Mouse (Mus musculus) skeletal muscle tissue, adult 2 months (tissue): ENCODE results near the gene Dcst2.

Experiments used
- DNase-seq: peaks from one replicate; pipeline ENCODE4 v3.0.0-alpha.2; 2012; ENCODE audit warnings: low read depth, low spot score

Gene Dcst2

DNA sequence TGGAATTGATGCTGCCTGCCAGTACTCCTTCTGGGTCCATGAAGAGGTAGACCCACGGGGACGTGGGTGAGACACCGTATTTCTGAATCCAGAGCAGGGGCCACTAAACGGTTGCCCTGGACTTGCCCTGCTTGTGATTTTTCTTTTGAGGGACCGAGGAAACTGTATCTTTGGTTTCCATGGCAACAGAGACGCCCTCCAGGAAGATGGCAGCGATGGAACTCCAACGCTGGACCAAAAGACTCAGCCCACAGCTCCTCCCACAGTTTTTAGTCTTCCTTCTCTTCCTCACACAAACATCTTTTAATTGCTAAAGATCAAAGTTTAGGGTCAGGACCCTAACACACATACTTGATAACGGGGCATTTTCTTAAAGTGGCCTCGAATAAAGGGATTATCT lies 29.8 kb upstream of the Dcst2 start:
- DNase-seq = no peak

DNA sequence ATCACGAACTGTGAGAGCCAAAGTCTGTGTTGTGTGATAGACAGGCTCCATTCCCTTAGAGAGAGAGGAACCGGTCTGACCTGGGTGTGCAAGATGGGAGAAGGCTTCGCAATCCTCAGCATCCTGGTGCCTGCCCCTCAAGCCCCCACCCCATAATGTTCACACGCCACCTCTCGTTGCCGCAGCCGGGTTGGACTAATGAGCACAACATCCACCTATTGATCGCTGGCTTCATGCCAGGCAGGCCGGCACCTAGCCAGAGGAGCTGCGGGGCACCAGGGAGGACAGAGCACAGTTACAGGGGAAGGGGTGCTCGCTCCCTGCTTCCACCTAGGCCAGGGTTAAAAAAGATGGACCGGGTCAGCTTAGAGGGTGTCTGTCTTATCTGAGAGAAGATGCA lies 29.3 kb upstream of the Dcst2 start:
- DNase-seq = no peak

DNA sequence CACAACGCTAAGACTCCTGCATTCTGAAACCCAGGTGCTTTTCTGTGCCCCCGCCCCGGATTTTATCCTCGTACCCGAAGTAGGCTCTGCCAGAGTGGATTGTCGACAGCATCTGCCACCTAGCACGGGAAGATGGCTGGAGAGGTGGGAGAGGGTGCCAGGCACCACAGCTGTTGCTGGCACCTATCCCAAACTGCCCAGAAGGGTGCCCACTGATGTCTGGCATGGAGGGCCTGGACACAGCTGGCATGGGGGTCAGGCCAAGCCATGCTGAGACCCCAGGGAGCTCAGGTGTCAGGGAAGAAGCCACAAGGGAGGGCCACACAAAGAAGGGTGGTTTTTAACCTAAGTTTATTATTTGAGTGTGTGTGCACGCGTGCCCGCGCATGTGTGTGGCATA lies 28.7 kb upstream of the Dcst2 start:
- no peak for DNase-seq

DNA sequence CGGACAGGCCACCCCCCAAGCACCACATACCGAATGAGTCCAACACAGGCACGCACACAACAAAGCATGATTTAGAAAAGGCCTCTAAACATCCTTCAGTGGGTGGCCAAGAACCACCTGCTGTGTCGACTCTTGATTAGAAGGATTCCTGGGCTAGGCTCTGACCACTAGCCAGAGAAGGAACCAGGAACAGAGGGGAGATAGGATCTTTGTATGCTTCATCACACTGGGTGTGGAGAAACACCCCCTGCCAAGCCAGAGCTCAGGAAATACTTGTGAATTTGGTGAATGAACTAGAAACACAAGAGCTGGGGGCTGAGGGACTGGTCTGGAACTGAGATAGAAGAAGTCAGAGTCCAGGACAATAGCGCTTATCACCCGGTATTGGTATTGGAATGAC lies 25.2 kb upstream of the Dcst2 start:
- DNase-seq = no peak

DNA sequence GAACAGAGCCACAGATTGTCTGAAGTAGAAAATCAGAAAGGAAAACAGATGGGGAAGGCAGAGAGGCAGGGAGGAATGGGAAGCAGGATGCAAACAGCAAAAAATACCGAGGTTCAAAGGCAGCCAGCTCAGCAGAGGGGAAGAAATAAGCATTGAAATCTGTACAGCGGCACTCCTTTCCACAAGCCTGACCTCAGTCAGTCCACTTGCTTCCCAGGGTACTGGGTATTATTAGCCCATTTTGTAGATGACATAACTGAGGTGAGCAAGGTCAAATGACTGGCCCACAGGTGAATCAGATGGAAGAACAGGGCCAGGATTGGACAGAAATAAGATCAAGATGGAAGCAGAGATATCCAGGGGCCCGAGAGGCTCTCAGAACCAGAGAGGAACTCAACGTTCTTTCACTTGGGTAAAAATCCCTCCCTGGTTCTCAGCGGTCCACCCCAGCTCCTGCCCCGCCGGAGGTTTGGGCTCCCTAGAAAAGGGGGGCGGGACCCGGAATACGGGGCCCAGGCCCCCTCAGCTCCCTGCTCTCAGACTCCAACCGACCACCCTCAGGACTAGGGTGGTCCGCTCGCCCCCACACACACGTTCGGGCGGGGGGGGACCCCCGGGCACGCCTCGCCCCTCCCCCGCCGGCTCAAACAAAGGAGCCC lies 24.6 kb upstream of the Dcst2 start:
- no peak for DNase-seq

DNA sequence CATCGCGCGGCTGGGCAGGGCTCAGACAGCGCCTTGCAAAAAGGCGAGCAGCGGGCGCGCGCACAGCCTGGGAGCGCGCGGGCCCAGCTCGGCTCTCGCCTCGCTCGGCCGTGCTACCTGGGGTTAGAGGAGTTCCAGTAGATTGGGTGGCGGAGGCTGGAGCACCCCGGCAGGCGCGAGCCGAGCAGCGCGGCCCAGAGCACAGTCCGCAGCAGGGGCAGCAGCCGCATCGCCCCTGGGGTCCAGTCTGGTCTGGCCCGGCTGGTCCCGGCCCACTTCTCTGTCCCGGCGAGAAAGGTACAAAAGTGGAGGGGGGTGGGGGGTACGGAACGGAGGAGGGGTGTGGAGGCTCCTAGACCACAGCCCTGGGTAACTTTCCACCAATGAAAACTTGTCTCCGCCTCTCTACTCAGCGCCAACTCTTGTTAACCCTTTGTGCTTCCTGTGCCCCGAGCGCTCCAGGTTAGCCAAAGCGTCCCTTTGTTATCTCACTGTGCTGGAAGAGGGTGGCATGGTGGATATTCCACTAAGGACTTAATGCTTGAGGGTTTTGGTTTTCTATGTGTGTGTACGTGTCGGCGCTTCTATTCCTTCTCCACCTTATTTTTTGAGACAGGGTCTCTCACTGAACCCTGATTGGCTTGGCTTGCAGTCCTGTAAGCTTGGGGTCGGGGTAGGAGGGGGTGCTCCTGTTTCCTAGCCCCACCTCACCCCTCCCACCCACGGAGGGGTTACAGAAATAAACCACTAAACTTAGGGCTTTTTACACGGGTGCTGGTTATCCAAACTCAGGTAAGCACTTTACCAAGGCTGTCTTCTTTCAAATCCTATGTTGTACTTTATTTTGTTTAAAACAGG lies 23.8 kb upstream of the Dcst2 start, which contains the start of gene Efna4:
TSS of gene Efna4 (minus strand) at position 308 of the 858 bp plus-strand sequence.
- DNase-seq = no peak

DNA sequence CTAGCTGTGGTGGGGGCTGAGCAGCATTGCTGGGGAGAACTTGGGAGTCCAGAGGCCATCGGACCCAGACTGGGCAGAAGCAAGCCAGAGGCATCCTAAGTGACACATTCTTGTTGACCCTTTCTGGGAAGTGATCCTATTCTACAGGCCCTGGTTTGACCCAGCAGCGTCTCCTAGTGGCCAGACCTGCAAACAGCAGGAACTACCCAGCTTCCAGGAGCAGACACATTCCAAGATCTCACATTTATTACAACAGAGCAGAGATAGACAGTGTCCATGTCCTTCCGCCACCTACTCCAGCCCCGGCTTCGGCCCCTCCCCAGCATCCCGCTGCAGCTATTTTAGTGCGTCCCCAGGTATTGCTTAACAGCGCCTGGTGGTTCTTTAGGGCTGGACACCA lies 22.4 kb upstream of the Dcst2 start:
- DNase-seq = no peak

DNA sequence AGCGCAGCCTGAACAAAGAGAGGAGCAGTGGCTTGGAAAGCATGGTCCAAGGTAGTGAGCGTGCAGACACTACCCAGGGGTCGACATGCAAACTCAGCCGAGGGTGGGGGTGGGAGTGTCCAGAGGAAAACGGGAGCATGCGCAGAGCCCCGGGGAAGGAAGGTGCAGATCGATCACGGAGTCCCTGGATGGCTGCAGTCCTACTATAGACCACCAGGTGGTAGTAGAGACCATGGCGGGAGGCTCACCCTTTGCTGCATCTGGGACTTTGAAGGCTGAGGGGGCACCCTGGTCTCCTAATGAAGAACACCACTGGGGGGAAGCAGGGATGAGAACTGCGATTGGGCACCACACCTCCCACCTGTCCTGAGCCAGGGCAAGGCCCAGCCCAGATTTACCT lies 21.3 kb upstream of the Dcst2 start:
- DNase-seq = peak; percentile 47

DNA sequence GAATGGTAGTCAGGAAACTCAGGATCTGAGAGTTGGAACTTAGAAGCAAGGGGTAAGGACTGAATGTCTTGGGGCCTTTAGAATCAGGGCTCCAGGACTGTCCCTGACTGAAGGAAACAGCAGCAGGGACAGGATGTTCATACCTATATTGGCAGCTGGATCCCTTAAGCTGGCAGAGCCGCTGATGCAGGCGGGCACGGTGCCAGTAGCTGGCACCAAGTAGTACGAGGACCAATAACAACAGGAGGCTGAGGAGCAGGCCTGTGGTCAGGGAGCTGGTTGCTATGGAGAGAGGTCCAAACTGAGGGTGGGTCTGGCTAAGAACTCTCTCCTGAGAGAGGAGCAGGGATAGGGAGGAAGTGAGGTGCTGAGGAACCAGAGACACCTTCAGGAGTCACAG lies 20.0 kb upstream of the Dcst2 start:
- DNase-seq = no peak

DNA sequence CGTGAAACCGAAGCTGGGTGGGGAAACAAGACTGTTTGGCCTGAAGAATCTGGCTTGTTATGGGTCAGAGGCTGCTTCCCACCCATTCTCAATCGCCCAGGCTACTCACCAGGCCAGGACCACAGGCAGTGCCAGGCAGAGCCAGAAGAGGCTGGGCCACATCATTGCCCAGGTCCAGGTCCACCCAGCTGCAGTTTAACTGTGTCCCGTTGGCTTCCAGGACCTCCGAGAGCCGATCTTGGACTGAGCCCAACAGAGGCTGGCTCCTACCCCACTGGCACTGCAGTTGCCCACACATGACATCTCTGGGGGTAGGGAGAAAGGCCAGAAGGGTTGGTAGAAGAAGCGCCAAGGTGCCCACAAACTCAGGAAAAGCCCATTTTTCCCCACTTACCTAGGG lies 18.5 kb upstream of the Dcst2 start:
- no peak for DNase-seq

DNA sequence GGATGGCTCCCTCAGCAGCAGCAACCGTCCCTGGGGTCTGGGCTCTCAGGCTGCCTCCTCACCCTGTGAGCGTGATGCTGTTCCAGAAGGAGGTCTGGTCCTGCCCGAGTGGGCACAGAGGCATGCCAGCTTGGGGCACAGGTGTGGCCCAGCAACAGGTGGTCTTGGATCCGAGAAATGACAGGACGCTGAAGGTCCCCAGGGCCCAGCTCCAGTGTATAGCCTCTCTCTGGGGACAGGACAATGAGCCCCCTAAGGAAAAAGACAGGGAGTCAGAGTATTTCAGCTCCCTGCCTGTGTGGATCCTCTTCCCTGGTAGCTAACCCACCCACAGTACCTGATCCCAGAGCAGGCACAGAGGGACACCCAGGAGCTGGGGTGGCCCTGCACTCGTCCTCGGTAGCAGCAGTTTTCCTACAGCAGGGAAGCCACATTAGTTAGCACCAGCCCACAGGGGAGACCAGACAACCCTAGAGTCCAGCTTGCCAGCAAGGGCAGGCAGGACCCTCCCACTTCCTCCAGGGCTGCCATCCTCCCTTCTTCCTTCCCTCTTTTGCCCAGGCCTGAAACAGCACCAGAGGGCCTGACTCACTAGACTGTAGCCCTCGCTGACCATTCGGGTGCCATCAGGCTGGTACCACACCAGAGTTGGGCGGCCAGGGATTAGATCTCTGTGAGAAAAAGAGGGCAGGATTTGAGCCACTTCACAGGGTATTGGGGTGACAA lies 14.8 kb upstream of the Dcst2 start:
- DNase-seq = no peak

DNA sequence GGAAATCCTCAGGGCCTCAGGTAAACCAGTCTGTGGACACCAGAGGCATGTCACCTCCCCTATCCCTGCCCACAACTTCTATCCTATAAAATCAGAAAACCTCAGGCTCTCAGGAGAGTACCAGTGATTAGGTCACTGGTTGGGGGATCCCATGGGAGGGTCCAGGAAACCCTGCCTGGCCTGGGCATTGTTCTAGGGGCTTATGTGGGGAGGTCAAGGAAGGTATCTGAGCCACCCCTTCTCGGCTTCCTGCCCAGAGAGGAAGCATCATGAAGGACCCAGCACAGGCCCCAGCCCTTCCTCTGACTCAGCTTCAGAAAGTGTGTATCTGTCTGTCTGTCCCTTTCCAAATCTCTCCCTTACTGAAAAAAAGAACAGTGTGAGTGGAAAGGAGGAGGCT lies 13.9 kb upstream of the Dcst2 start:
- DNase-seq = no peak

DNA sequence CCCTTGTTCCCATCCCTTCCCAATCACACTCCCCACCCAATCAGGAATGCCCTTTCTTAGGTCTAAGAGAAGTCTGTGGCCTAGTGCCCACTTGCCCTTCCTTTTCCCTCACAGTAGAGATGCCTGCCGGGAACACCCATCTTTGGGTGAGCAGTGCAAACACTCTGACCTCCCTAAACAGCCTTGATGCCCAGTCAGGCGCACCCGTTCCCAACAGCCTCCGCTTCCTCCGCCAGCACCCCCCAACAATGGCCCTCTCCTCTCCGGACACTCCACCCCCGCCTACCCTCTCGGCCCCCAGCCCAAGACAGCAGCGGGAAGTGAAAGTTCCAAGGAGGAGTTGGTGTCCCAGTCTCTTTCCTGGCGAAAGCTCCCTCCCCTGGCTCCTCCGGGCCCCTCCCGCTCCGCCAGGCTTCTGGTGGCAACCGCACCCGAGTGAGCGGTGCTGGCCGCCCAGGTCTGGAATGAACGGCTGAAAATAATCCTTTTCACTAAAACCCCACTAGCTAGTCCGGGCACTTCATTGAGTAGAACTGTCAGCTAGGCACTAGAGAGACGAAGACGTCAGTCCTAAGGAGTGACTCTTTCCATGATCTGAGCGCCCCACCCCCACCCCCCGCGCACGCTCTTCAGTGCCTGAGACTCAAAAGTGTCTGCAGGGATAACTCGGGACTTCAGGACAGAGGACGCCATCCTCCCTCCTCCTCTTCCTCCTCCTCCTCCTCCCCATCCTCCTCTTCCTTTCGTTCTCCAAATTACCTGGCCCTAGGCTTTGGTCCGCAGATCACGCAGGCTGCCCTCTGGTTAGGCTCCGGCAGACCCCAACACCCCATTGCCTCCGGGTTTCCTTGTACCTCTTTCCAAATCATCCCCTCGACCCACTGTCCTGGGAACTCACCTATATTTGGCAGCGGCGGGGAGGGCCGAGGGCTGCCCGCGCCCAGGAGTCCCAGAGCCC lies 12.6 kb upstream of the Dcst2 start:
- peak; percentile 53 for DNase-seq

DNA sequence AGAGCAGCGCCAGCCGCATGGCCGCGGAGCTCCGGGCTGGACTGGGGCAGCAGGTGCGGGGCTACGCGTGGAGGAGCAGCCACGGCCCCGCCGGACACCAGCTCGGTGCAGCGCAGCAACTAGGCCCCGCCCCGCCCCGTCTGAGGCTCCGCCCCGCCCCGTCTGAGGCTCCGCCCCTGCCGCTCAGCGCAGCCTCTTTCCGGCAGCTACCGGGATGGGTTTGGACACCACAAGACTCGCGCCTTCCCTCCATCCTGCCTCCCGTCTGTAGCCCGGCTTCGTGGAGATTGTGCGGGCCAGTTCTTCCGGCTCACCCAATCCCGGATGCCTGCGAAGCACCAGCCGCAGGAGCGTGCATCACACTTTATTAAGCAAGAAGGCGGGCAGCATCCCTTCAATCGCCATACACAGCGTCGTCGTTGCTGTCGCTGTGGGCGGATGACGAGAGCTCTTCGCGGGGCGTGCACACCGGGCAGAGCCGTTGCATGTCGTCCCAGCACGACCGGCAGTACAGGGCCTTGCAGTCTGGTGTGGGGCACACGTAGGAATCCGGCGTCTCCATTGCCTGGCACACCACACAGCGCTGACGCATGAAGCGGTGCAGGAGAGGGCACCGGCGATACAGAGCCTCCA lies 11.8 kb upstream of the Dcst2 start, which contains the start of gene Adam15:
TSS of gene Adam15 (minus strand) at position 128 of the 633 bp plus-strand sequence.
- DNase-seq = peak; percentile 50

DNA sequence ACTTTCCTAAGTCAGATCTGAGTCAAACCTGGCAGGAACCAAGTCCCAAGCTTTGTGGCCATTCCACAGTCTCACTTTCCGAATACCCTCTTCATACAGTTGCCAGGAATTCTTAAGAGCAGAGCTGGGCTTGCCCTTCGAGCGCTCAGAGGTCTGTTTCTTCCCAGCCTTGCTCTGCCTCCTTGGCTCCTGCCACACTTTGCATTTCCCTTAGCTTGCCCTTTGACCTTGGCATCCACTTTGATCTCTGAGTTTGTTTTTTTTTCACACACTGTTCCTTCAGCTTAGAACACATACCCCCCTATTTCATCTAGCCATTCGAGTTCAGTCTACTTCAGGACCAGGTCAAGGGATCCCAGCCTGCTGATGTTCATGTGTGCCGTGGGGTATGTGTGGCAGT lies 10.5 kb upstream of the Dcst2 start:
- no peak for DNase-seq

DNA sequence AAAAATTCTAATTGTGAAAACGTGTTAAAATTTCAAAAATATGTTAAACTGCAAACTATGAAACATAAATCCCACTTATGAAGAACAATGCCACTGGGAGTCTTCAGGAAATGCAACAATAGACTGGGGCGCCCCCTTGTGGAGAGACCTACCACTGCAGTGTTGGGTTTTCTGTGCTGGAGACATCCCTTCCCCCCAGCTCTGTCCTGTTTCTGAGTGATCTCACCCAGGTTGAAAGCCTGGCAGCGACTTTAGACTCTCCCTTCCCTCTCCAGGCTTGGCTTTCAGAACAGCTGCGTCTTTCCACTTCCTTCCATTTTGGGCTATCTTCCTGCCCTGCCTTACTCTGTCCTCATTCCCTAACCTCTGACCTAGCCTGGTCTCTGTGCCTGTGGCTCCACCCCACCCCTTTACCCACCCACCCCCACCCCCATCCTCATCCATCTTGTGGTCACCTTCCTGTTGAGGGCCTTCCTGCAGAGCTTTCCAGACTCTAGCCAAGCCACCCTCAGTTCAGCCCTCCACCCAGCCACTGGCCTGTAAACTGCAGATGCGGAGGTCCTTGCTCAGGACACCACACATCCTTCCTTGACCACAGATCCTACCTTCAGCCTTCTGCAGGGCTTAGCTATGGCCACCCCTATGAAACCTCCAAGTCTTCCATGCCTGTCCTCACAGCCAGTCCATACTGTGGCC lies 6.8 kb upstream of the Dcst2 start:
- peak; percentile 54 for DNase-seq

DNA sequence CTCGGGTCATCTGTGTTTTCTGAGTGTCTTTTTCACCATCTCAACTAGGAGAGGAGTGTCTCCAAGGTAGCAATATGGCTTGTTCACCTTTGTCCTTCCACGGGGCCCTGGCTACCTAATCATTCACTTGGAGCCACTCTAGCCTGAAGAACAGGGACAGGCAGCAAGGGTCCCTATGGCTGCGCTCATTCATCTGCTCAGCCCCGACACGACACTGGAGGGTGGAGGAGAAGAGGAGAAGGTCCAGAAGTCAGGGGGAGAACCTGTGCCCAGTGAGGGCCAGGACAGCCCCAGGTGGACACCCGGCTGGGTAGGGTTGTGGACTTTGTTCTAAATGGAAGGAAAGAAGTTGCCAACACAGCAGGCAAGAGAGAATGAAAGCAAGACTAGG lies 6.3 kb upstream of the Dcst2 start:
- DNase-seq = no peak

DNA sequence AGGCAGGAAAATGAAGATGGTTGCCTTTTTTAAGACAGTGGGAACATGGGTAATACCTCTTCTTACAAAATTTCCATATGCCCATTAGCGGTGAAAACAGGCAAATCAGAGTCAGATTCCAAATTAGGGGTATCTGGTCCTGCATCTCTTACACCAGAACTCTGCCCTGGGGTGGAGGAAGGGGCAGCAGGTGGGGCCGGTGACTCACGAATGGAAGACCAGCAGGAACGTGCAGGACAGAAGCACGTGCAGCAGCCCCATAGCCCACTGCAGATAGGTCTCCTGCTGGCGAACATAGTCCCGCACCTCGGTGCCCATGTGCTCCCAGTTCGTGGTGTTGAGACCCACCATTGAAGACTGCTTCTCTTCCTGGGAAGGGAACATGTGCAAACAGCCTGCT lies 5.7 kb upstream of the Dcst2 start:
- DNase-seq = no peak

DNA sequence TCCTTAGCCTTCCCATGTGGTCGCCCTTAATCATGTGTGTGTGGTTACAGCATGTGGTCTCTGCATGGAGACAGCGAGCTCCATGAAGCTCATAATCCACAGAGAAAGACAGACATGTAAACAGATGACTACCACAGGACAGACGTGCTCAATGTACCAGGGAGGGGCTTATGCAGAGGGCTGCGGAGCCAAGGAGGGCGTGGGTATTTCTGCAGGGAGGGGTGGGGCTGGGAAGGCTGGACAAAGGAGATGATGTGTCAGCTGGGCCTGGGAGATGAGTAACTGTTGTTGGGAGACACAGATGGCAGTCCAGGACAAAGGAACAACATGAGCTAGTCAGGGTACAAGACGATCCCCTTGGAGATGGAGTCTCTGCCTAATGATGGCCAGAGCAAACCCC lies 2.1 kb upstream of the Dcst2 start:
- peak; percentile 58 for DNase-seq

DNA sequence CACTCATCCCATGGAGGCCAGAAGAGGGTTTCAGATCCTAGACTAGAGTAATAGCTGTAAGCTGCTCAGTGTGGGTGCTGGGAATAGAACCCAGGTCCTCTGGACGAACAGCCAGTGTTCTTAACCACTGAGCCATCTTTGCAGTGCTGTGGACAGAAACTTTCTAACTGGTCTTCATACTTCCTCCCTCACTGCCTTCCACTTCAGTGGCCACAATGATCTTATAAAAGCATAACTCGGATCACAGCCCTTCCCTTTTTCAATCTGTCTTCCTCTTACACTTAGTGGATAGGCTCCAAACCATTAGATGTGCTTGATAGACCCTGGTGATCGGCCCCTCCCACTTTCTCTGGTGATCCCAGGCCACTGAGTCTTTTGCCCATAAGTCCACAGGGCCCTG lies 1.5 kb upstream of the Dcst2 start:
- DNase-seq = no peak
